Mouse (Mus musculus) testis, adult 2 months (tissue): ENCODE data around the gene Gga2. TPM values are rescaled to one million over a fixed set of nuclear protein-coding genes. Genes with fewer than 3 reads are reported as not detected.

Source experiments
- H3K27ac ChIP-seq: fragments of 200-500 bp; 2 replicates; pipeline ENCODE4 v1.5.1; 2012; ENCODE audit warnings: low read depth, low read length; ENCODE audit not compliant: control insufficient read depth, insufficient read depth
- H3K27me3 ChIP-seq: fragments of 200-500 bp; 2 replicates; pipeline ENCODE4 v1.6.1; 2012; ENCODE audit warnings: mild to moderate bottlenecking, low read length, moderate library complexity; ENCODE audit not compliant: control insufficient read depth, insufficient read depth
- H3K36me3 ChIP-seq: fragments of 200-500 bp; 2 replicates; pipeline ENCODE4 v1.6.1; 2012; ENCODE audit warnings: mild to moderate bottlenecking, low read length; ENCODE audit not compliant: control insufficient read depth, insufficient read depth
- H3K4me1 ChIP-seq: fragments of 200-500 bp; 2 replicates; pipeline ENCODE4 v1.6.1; 2012; ENCODE audit warnings: low read length; ENCODE audit not compliant: control insufficient read depth, insufficient read depth
- H3K4me3 ChIP-seq: fragments of 200-500 bp; 2 replicates; pipeline ENCODE4 v1.5.1; 2012; ENCODE audit warnings: low read depth, mild to moderate bottlenecking, low read length, moderate library complexity, mixed read lengths; ENCODE audit not compliant: control insufficient read depth
- CTCF ChIP-seq: fragments of 200-500 bp; IDR thresholded peaks from 2 replicates; pipeline ENCODE4 v1.5.1; 2012; ENCODE audit warnings: low read depth, mild to moderate bottlenecking, inconsistent platforms, low read length, moderate library complexity; ENCODE audit not compliant: control insufficient read depth, insufficient read depth, insufficient replicate concordance
- POLR2A ChIP-seq: fragments of 200-500 bp; IDR thresholded peaks from 2 replicates; pipeline ENCODE4 v1.6.1; 2012; ENCODE audit warnings: low read depth, mild to moderate bottlenecking, inconsistent platforms, low read length, moderate library complexity; ENCODE audit not compliant: control insufficient read depth
- polyA plus RNA-seq: library from polyadenylated mRNA; depleted of rRNA; stranded (reverse); fragments of >200 nt; gene quantifications from 2 replicates; pipeline ENCODE4 v1.2.3, GENCODE M21; 2012

Gga2 gene
- polyA plus RNA-seq, 1 experiment = 4.8 TPM

- Histone ChIP-seq H3K4me3 (no peak overlapping the region), H3K36me3 (peaks cover 2% of the 10 kb centered on the region), H3K27me3 (no peaks in the 10 kb centered on the region), H3K27ac (no peak overlapping the region), H3K4me1 (no peaks in the 10 kb centered on the region)
- TF ChIP-seq CTCF = no peak
- no peak for TF ChIP-seq POLR2A
Measured at GRCm38 (mm10) chr7:122050834-122051233, 29.8 kb upstream of the Gga2 start.

GRCm38 (mm10) chr7:122048191-122048590, 27.2 kb upstream of the Gga2 start:
- Histone ChIP-seq H3K4me3 (no peak overlapping the region), H3K36me3 (no peaks in the 10 kb centered on the region; the same call in 1 of the 2 replicates), H3K27me3 (no peaks in the 10 kb centered on the region), H3K4me1 (no peaks in the 10 kb centered on the region), H3K27ac (no peak overlapping the region)
- TF ChIP-seq POLR2A (no peak), CTCF (no peak)

- no peak overlapping the region for H3K4me3 ChIP-seq
- no peaks in the 10 kb centered on the region for H3K4me1 ChIP-seq
- no peak overlapping the region for H3K27ac ChIP-seq
- no peaks in the 10 kb centered on the region; the same call in 1 of the 2 replicates for H3K36me3 ChIP-seq
- TF ChIP-seq POLR2A = no peak
- no peak for TF ChIP-seq CTCF
- no peaks in the 10 kb centered on the region for H3K27me3 ChIP-seq
Measured at GRCm38 (mm10) chr7:122046813-122047212, 25.8 kb upstream of the Gga2 start.

GRCm38 (mm10) chr7:122045711-122046110, 24.7 kb upstream of the Gga2 start:
- Histone ChIP-seq H3K36me3 (no peaks in the 10 kb centered on the region; the same call in 1 of the 2 replicates), H3K4me3 (no peak overlapping the region), H3K27ac (no peak overlapping the region), H3K4me1 (no peaks in the 10 kb centered on the region), H3K27me3 (no peaks in the 10 kb centered on the region)
- TF ChIP-seq POLR2A (no peak), CTCF (no peak)

DNA sequence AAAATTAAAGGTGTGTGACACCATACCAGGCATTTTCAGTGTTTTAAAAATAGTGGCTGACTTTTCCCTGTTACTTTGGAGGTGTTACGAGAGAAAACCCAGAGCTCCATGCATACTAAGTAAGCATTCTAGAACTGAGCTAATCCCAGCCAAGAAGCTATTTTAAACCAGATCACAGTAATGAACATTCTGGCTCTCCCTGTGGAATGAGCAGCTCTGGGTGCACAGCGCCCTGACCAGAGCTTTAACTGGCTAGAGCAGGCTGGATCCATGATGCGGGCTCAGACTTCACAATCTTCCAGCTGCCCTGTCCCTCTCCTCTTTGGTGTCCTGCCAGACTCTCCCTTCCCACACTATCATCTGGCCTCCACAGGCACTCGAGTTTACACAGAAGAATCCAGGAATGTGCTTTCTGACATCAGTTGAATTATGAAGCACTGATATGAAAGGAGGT, 24.2 kb upstream of the Gga2 start:
- TF ChIP-seq CTCF = no peak
- TF ChIP-seq POLR2A = no peak
- Histone ChIP-seq H3K4me3 (no peak overlapping the region), H3K4me1 (no peaks in the 10 kb centered on the region), H3K36me3 (no peaks in the 10 kb centered on the region; the same call in 1 of the 2 replicates), H3K27ac (no peak overlapping the region), H3K27me3 (no peaks in the 10 kb centered on the region)

DNA sequence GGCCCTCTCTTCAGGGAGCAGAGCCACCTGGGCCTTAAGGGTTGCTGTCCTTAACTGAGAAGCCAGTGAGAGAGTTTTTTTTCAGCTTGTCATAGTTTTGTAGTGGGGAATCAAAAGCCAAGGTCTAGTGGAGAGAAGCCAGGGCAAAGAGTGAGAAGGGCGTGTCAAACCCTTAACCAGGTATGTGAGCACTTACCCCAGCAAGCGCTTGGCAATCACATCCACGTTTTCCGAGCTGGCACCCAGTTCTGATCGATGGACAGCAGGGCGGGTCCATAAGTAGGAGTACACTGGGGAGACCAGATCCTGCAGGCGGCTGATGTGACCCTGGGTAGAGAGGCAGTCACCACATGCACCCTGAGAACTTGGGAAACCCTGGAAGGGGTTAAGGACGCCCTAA, 23.1 kb upstream of the Gga2 start:
- Histone ChIP-seq H3K27me3 (no peaks in the 10 kb centered on the region), H3K36me3 (no peaks in the 10 kb centered on the region; the same call in 1 of the 2 replicates), H3K4me3 (no peak overlapping the region), H3K27ac (no peak overlapping the region), H3K4me1 (no peaks in the 10 kb centered on the region)
- TF ChIP-seq CTCF (no peak), POLR2A (no peak)

- H3K27ac ChIP-seq = no peak overlapping the region
- no peaks in the 10 kb centered on the region for H3K27me3 ChIP-seq
- no peaks in the 10 kb centered on the region for H3K4me1 ChIP-seq
- no peak for TF ChIP-seq POLR2A
- no peak for TF ChIP-seq CTCF
- H3K4me3 ChIP-seq = no peak overlapping the region
- no peaks in the 10 kb centered on the region for H3K36me3 ChIP-seq
Measured at GRCm38 (mm10) chr7:122034348-122034747, 13.3 kb upstream of the Gga2 start.

- Histone ChIP-seq H3K27me3 (no peaks in the 10 kb centered on the region), H3K4me3 (no peak overlapping the region)
- TF ChIP-seq CTCF = no peak
- TF ChIP-seq POLR2A = no peak
Measured at GRCm38 (mm10) chr7:122033371-122033770, 12.3 kb upstream of the Gga2 start.

More at GRCm38 (mm10) chr7:122033371-122033770, 12.3 kb upstream of the Gga2 start:
- no peak overlapping the region for H3K27ac ChIP-seq
- no peaks in the 10 kb centered on the region for H3K36me3 ChIP-seq
- no peaks in the 10 kb centered on the region for H3K4me1 ChIP-seq
